Mouse (Mus musculus): ENCODE measurements around the gene Brd2.

DNA sequence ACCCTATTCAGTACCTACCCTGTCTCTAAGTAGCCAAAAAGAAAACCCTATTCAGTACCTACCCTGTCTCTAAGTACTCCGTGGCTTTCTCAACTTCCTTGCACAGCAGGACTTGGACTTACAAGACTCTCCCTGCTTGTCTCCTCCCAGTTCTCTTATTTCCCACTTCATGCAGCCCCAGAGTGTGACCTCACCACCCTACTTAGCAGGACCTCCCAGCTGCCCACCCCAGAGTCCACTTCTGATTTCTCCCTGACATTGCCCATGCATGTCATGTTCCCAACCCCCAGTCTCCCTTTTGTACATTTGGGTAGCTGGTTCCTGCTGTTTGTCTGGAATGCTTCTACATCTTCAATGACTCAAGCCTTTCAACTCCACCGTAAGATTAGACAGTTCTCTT lies 1.1 kb upstream of the Brd2 start:
- TF ChIP-seq MAFK (IDR thresholded peaks at IDR 0.05; ENCODE audit: borderline replicate concordance, low read depth, low read length): no peak
- no peak for TF ChIP-seq POLR2AphosphoS2 (IDR thresholded peaks at IDR 0.05; ENCODE audit: low read length)
- TF ChIP-seq MAX (IDR thresholded peaks at IDR 0.05; ENCODE audit: low read length): no peak
- TF ChIP-seq CTCF (IDR thresholded peaks at IDR 0.05 in 2 of 3, conservative IDR thresholded peaks at IDR 0.05 in 1 of 3; ENCODE audit: control insufficient read depth in 1 of 3, insufficient read depth in 1 of 3, low read depth in 2 of 3, low read length in 3 of 3, poor library complexity in 1 of 3, severe bottlenecking in 1 of 3): no peak
- no peak; the same call in 1 of the 2 replicates for TF ChIP-seq SIN3A (IDR thresholded peaks at IDR 0.05; ENCODE audit: low read length)
- no peak for TF ChIP-seq UBTF (IDR thresholded peaks at IDR 0.05; ENCODE audit: borderline replicate concordance, insufficient read depth, low read depth, low read length)
